Mouse (Mus musculus) cerebellum, adult 9-10 months (tissue): ENCODE data around the gene Gzmg.
A peak's percentile ranks its signal among the peaks of the same experiment; 100 is the strongest.
"Not testable (repeated sequence)": the region's sequence is repeated elsewhere in the genome, so short reads cannot be mapped to it uniquely, and the experiment has no call there.

ENCODE experiments used
- DNase-seq: peaks from one replicate; pipeline ENCODE4 v3.0.0; 2022

The Gzmg gene

GRCm38 (mm10) chr14:56159479-56159878 is at the start of gene Gzmg:
Gene Gzmg (minus strand): TSS chr14:56159579.
- not testable (repeated sequence) for DNase-seq

GRCm38 (mm10) chr14:56205613-56206012 is 46.2 kb upstream of the Gzmg start:
- no peak for DNase-seq

- not testable (repeated sequence) for DNase-seq
Observed at GRCm38 (mm10) chr14:56205021-56205420, 45.6 kb upstream of the Gzmg start.

DNA sequence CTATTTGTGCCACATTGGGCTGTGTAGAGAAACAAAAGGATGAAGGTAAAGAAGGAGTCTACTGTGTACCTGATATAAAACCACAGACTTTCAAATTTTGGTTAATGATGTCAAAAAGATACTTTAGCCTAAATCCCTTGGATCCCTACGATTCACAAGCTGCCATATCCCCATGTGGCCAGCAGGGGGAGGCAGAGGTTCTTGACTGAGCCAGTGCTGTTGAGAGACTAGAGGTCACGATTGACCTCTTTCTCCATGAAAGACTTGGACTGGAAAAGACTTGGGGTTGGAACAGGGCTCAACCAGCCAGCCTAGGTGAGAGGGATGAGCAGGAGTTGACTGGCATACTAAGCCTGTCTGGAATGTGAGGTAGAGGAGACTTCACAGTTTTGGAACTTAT is 44.6 kb upstream of the Gzmg start:
- peak; percentile 54 for DNase-seq

DNA sequence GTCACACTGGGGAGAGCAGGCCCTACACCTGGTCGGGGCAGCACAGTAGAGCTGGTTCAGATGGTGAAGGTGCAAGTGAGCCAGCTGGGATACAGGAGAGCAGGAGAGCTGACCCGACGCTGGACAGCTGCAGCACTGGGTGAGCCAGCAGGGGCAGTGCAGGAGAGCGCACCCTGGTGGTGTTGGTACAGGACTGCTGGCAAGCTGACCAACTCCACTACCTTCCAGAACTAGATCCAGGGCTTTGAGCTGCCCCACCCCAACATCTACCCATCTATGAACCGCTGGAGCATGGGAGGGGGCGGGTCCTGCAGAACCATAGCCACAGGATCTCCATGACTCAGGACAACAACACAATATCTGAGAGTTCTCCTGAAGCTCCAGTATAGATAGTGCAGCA is 27.6 kb upstream of the Gzmg start:
- no peak for DNase-seq

GRCm38 (mm10) chr14:56186521-56186920 is 27.1 kb upstream of the Gzmg start:
- DNase-seq, result no peak

DNA sequence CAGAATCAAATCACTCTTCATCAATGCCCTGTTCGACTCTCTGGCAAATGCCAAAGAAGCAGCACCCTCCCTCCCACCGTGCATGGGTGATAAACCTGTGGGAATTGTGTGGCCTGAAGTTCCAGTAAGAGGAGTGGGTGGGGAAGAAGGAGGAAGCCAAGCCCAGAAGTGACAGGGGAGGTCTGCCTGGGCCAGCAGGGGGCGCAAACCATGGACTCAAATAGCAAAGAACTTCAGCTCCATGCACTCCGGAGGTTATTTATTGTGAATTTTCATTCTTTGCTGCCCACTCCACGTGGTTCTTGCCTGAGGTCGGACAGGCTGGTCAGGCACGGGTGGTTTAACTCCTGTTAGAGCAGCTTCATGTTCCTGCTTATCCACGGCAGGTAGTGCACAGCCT is 18.3 kb upstream of the Gzmg start:
- DNase-seq, result not testable (repeated sequence)

- DNase-seq, result no peak
Observed at GRCm38 (mm10) chr14:56174499-56174898, 15.1 kb upstream of the Gzmg start, which contains the start of gene Gzmn. Gene Gzmn (minus strand): TSS chr14:56174599.

GRCm38 (mm10) chr14:56173396-56173795 is 14.0 kb upstream of the Gzmg start:
- peak; percentile 71 for DNase-seq

DNA sequence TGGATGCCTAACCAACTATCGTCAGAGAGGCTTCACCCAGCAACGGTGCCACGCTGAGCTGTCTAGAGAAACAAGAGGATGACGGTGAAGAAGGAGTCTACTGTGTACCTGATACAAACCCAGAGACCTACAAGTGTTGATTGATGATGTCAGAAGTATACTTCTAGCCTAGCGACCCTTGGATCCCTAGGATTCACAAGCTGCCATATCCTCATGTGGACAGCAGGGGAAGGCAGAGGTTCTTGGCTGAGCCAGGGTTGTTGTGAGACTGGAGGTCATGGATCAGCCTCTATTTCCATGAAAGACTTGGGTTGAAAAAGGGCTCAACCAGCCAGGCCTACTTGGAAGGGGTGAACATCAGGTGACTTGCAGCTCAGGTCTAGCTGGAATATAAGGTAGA is 13.4 kb upstream of the Gzmg start:
- no peak for DNase-seq

- no peak for DNase-seq
Observed at GRCm38 (mm10) chr14:56168009-56168408, 8.6 kb upstream of the Gzmg start.

DNA sequence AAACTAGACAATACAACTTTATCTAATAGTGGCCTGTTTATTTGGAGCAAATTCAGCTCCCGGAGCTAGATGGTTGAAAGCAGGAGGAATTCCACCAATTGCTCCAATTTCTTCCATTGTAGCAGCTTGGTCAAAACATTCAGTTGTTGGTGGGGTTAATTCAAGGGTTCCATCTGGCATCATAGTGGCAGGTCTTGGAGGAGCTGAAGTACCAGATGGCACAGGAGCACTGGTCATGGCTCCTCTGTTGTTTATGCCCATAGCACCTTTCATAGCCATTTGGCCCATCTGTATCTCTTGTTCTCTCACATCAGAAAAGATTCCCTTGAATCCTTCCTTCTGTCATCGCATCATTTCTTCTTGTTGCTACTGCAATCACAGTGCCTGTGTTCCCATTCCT is 2.7 kb upstream of the Gzmg start:
- peak; percentile 85 for DNase-seq

- no peak for DNase-seq
Observed at GRCm38 (mm10) chr14:56155340-56155739, 4.0 kb downstream of the Gzmg start.

DNA sequence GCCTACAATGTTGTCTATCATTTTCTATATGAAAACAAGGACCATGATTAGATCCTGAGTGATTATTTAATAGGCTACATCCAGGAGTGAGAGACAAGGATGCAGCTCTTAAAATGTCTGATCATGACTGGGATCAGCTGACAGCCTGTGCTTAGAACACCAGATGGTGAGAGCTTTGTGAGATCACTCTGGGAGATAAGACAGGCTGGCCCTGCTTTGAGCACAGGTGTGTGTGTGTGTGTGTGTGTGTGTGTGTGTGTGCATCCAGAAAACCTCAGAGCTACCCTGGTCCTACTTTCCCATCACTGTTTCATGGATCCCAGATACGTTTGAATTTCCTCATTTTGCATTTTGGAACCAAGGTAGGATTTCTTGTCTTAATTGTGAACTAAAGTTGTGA is 25.7 kb downstream of the Gzmg start:
- DNase-seq, result peak; percentile 19

DNA sequence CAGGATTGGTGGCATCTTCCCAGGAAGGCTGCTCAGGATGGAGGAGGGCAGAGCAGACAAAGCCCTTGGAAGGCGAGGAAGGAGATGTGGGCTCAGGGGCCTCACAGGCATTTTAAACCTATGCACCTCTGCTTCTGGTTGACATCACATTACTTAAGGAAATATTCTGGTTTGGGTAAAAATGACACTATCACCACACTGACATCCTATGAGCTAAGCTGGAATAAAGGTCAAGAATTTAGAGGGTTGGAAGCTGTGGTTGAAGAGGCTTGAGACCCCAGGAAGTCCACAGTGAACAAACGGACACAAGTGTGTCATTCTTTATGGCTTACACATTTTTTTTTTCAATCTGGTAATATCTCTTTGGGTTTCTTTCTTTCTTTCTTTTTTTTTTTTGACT is 26.9 kb downstream of the Gzmg start, which contains the start of gene Gzmd:
Gzmd (minus strand) TSS at position 101 of the 400 bp plus-strand sequence.
- DNase-seq, result not testable (repeated sequence)

DNA sequence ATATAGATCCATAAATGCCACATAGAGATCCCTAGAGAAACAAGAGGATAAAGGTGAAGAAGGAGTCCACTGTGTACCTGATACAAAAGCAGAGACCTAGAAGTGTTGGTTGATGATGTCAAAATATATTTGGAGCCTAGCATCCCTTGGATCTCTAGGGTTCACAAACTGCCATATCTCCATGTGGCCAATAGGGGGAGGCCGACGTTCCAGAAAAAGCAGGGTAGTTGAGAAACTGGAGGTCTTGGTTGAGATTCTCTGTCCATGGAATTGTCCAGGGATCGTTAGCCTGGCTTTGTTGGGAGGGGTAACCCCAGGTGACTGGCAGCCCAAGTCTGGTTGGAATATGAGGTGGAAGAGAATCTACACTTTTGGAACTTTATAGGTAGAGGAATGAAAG is 31.0 kb downstream of the Gzmg start:
- DNase-seq, result no peak

- DNase-seq, result no peak
Observed at GRCm38 (mm10) chr14:56123516-56123915, 35.9 kb downstream of the Gzmg start.

GRCm38 (mm10) chr14:56120525-56120924 is 38.9 kb downstream of the Gzmg start, which contains the start of gene Gzme:
Gene Gzme (minus strand): TSS chr14:56120625.
- DNase-seq, result no peak

DNA sequence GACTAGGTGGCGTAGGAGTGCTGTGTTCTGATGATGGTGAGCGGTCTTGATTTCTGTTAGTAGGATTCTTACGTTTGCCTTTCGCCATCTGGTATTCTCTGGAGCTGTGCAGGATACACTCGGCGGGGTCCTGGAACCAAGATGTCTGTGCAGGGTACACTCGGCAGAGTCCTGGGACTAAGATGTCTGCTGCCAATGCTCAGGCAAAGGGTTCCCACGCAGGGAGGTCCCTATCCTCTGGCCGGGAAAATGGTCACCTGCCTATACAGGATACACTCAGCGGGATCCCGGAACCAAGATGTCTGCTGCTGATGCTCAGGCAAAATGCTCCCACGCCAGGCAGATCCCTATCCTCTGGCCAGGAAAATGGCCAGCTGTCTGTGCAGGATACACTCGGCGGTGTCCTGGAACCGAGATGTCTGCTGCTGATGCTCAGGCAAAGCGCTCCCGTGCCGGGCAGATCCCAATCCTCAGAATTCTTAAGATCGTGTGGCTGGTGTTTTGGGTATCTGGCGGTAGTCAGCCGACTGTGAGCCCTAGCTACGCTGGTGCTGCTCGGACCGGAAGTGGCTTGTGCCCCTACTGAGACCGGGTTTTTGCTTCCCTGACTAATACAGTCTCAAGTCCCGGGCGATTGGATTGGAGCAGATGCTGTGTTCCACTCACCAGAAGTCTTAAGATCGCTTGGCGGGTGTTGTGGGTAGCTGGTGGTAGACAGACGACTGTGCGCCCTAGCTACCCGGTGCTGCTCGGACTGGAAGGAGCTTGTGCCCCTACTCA is 43.7 kb downstream of the Gzmg start:
- DNase-seq, result not testable (repeated sequence)
